Mouse (Mus musculus): ENCODE data around the gene Pepd.

The Pepd gene

DNA sequence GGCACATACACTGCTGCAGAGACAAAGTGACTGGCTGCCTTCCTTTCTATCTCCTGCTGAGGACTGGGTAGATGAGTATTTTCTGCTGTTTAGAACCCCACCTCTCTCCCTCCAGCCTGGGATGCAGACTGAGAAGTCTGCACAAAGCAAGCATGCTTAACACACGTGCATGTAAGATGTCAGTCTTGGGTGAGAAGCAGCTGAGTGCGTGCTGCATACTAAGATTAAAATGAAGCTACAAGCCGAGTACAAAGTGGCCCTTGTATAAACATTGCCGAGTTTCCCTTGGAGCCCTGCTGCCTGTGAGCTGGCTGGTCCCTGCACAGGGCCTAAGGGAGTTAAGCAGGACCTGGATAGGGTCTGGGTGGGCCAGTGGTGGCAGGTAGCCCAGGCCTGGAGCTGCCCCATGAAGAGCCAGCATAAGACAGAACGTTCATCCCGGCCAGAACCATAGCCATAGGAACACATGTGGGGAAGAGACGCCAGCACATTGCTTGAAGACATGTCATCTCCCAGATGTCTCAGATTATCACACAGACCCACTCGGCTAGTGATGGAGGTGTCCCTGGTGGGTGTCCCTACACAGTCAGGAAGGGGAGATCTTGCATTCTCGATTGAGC lies 115.7 kb downstream of the Pepd start:
- no peak for DNase-seq (ENCODE audit: low read depth, low spot score)

- DNase-seq (ENCODE audit: low read depth, low spot score) = no peak
Observed at GRCm38 (mm10) chr7:35028559-35028958, 116.4 kb downstream of the Pepd start.

DNA sequence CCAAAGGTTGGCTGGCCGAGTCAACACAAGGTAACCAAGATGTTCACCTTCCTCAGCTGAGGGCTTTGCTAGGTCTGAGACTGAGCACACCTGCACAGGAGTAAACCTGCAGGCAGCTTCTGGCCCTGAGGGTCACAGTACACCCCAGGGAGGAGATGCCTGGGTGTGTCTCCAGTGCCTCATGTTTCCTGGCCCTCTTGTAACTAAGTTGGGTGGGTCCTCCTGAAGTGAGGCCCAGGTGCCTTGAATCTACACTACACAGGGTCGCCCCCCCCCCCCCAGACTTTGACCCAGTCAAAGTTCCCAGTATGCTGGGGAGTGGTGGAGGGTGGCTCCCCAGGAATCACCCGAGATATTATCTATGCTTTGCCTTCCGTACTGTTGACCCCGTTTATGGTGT lies 117.0 kb downstream of the Pepd start:
- no peak for DNase-seq (ENCODE audit: low read depth, low spot score)

DNA sequence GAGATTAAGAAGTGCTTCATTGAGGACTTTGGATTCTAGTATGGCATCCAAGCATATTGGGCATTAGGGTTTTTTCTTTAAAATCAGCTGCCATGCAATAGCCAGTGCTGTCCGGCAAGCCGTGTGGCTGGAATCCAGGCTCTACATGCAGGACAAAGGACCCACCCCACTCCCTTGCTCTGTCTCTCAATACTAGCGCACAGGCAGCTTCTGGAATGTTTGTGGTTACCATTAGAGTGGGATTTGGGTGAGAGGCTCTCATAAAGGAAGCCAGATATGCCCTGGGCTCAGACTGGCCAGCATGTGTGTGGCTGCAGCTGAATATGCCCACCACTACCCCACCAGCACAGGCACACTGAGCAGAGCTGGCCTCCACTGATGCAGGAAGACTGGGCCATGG lies 117.5 kb downstream of the Pepd start:
- DNase-seq (ENCODE audit: low read depth, low spot score) = no peak

DNA sequence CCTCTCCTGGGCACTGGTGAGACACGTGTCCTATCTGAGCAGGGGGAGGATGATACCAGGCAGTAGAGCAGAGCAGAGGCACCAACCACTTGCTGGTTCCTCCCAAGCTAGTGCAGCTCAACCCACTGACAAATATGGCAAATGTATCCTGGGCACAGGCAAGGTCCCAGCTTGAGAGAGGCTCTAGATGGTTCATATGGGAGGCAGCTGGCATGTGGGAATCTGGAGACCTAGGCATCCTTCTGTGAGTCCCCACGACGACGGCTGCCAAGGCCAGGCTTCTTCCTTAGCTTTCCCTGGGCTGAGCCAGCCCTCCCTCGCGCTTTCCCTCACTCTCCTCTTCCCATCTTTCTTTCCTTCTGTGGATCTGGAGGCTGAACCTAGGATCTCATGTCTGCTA lies 118.4 kb downstream of the Pepd start:
- DNase-seq (ENCODE audit: low read depth, low spot score) = no peak

DNA sequence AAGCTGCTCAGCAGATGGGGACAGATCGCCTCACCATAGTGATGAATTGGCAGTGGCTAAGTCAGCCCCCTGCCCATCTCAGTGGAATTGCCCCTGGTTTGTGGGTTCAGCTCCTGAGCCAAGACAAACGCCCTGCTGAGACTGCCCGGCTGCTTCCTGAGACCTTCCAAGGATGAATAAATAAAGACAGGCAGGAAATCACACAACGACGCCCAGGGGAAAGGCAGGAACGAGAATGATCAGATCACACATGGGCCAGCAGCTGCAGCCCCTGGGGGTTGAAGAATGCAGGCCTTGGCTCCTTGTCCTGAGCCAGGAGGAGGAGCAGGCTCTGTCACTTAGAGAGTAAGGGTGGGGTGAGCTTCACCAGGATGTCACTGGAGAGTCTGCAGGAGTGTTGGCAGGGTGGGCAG lies 123.0 kb downstream of the Pepd start:
- DNase-seq (ENCODE audit: low read depth, low spot score) = no peak

GRCm38 (mm10) chr7:35035565-35035964 lies 123.4 kb downstream of the Pepd start:
- DNase-seq (ENCODE audit: low read depth, low spot score) = no peak

GRCm38 (mm10) chr7:35036266-35036731 lies 124.1 kb downstream of the Pepd start:
- no peak for DNase-seq (ENCODE audit: low read depth, low spot score)

DNA sequence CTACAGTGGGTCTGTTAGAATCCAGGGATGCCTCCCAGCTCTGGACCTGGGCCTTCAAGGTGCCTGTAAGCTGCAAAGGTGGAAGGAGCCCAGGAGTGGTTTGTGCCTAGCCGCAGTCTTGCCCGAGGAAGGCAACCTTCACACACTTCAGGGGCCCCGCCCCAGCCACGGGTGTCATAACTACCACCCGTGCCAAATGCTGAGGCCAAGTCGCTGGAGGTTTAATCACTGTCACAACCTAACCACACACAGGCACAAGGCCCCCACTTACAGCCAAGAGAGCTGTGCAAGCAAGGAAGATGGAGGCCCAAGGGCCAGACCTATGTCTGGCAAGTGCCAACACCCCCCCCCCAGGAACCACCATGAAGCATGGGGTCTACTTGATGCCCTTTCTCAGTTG lies 125.2 kb downstream of the Pepd start:
- DNase-seq (ENCODE audit: low read depth, low spot score) = no peak

- DNase-seq (ENCODE audit: low read depth, low spot score) = no peak
Observed at GRCm38 (mm10) chr7:35040176-35040972, 128.2 kb downstream of the Pepd start.

- DNase-seq (ENCODE audit: low read depth, low spot score) = no peak
Observed at GRCm38 (mm10) chr7:35041286-35042208, 129.4 kb downstream of the Pepd start.

- DNase-seq (ENCODE audit: low read depth, low spot score) = no peak
Observed at GRCm38 (mm10) chr7:35042209-35042554, 130.0 kb downstream of the Pepd start.

DNA sequence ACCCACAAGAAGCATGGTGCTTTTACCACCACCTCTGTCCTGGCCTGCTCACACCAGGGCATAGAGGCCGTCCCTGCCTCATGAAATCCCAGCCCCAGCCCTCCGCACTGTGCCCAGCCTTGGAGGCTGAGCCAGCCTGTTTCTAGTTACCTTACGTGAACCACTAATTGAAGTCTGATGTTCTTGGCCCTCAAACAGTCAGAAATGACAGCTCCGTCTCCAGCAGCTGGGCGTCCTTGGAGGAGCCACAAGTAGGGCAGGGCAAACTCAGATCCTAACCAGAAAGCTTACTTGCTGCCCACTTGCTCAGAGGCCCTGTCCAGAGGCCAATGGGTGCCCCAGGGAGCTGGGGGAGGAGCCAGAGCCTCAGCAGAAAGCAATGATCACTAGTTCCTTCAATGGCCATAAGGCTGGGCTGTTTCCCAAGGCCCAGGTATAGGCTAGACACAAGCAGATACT lies 130.6 kb downstream of the Pepd start:
- DNase-seq (ENCODE audit: low read depth, low spot score) = no peak

DNA sequence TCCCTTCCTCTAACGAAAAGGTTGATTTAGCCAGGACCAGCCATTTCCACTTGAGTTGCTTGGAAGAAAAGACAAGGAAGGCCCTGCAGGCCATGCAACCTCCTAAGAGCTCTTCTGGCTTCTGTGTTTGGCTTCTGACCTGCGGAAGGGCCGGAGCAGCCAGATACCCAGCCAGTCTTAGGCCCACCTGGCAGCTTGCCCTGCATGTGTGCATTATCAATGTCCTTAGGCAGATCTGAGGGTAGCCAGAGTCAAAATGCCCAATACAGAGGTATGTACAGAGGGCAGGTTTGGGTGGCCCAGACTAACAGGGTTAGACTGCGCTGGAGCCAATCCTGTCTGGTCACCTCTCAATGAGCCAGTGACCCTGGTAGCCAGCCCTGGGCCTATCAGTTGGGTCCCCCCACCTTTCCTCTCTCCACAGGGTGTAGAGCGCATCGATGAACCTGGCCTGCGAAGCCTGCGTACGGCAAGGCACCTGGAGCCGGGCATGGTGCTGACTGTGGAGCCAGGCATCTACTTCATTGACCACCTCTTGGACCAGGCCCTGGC lies 131.2 kb downstream of the Pepd start:
- no peak for DNase-seq (ENCODE audit: low read depth, low spot score)

- DNase-seq (ENCODE audit: low read depth, low spot score) = no peak
Observed at GRCm38 (mm10) chr7:35044719-35045118, 132.5 kb downstream of the Pepd start.

DNA sequence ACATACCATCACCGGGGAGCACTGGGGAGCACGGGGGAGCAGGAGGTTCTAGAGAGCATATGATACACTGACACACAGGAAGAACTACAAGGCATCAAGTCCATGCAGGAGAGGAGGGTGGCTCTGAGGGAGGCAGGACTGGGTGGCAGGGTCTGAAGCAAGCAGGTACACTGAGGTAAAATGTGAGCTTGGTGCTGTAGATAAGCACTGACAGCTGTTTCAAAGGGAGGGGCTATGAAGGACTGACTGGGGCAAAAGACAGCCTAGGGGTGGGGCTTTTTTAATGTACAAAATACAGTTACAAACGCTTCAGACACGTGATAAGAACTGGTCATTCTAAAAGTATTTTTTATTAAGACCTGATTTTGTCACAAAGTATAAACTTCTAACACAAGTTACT lies 133.9 kb downstream of the Pepd start:
- DNase-seq (ENCODE audit: low read depth, low spot score) = no peak

DNA sequence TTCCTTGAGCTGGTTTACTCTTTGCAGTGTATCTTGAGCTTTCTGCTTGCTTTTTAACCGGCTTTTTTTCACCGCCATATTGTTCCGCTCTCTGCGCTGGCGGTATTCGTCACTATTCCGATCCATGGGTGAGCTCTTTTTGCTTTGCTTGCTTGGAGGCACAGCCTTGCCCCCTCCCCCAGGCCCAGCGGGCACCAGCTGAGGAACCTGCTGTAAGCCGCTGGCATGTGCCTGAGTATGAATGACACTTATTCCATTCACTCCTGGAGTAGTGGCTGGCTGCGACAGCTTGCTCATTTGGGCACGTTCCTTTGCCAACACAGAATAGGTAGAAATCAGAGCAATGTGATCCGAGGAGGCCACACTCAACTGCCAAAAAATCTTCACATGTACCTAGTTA lies 138.4 kb downstream of the Pepd start:
- no peak for DNase-seq (ENCODE audit: low read depth, low spot score)

DNA sequence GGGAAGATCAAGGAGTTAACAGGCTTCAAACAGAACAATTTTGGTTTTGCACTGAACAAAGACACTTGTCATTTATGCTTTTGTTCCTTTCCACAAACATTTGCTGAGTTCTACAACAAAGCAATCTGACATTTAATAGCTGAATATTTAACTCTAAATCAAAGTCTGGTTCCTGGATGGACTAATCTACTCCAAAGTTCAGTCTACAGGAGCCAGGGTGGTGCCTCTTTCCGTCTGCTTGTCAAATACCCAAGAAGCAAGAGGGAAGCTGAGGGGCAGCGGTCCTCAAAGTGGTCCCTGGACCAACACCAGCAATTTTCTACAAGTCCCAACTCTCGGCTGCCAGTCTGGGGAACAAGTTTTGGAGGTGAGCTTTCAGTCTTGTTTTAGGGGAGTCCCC lies 141.0 kb downstream of the Pepd start:
- no peak for DNase-seq (ENCODE audit: low read depth, low spot score)

DNA sequence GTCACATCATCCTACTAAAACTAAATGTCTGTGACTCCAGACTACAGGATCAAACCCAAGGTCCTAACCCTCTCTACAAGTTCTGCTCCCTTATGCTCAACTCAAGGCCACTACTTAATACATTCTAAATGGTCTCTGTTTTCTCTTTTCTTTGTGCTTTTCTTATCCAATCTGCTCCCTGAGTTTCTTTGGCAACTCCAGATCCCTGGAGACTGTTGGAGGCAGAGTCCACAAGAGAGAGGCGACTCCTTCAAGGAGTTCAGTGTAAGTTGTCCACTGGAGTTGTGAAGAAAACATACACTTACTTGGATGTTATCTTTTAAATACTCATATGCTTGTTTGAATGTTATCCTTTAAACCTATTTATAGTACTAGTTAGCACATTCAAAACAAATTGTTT lies 142.1 kb downstream of the Pepd start:
- no peak for DNase-seq (ENCODE audit: low read depth, low spot score)

GRCm38 (mm10) chr7:35054977-35055618 lies 142.9 kb downstream of the Pepd start:
- DNase-seq (ENCODE audit: low read depth, low spot score) = no peak

Measured in embryo, embryonic 11.5 days (tissue).